Mouse (Mus musculus) limb, embryonic 13.5 days (tissue): ENCODE measurements around the gene Emc10. TPM values are rescaled to one million over a fixed set of nuclear protein-coding genes. Genes with fewer than 3 reads are reported as not detected.

Experiments
- ATAC-seq: fragments of 200-750 bp; cut with Nextera tagmentation; 2 replicates; pipeline ENCODE4 v1.8.0; 2017; ENCODE audit warnings: low read depth, moderate number of reproducible peaks, moderate TSS enrichment; ENCODE audit not compliant: low FRiP score
- H3K27ac ChIP-seq: fragments of 300-500 bp; sonication (generic); 2 replicates; pipeline ENCODE4 v1.5.1; 2015; ENCODE audit warnings: inconsistent platforms, mild to moderate bottlenecking, moderate library complexity
- H3K27me3 ChIP-seq: fragments of 300-500 bp; sonication (generic); 2 replicates; pipeline ENCODE4 v1.6.1; 2015; ENCODE audit warnings: mild to moderate bottlenecking, inconsistent platforms
- H3K36me3 ChIP-seq: fragments of 300-500 bp; sonication (generic); 2 replicates; pipeline ENCODE4 v1.6.1; 2015; ENCODE audit warnings: inconsistent platforms, mild to moderate bottlenecking, moderate library complexity
- H3K4me1 ChIP-seq: fragments of 300-500 bp; sonication (generic); 2 replicates; pipeline ENCODE4 v1.6.1; 2015; ENCODE audit warnings: inconsistent platforms
- H3K4me2 ChIP-seq: fragments of 300-500 bp; sonication (generic); replicated peaks from 2 replicates; pipeline ENCODE4 v1.6.1; 2015; ENCODE audit warnings: inconsistent platforms, mild to moderate bottlenecking, moderate library complexity
- H3K4me3 ChIP-seq: fragments of 300-500 bp; sonication (generic); 2 replicates; pipeline ENCODE4 v1.5.1; 2015; ENCODE audit warnings: moderate library complexity, mild to moderate bottlenecking, inconsistent platforms
- H3K9ac ChIP-seq: fragments of 300-500 bp; sonication (generic); 2 replicates; pipeline ENCODE4 v1.6.1; 2015; ENCODE audit warnings: mild to moderate bottlenecking, inconsistent platforms
- H3K9me3 ChIP-seq: fragments of 300-500 bp; sonication (generic); 2 replicates; pipeline ENCODE4 v1.6.1; 2016; ENCODE audit warnings: inconsistent platforms
- WGBS: fragments of 180-500 bp; shearing (Covaris S2); methylation state at CpG from one replicate; pipeline ENCODE4 v1.1.7; 2015; 5-methylcytosine and 5-hydroxymethylcytosine counted together
- polyA plus RNA-seq: library from polyadenylated mRNA; unstranded; fragments of >200 nt; fragmentation: Nextera tagmentation; extraction: Ambion mirVana; gene quantifications from 2 replicates; pipeline ENCODE4 v1.2.1, GENCODE M21; 2015

Emc10 gene
- polyA plus RNA-seq, 1 experiment from 2014 or later = 104 TPM

DNA sequence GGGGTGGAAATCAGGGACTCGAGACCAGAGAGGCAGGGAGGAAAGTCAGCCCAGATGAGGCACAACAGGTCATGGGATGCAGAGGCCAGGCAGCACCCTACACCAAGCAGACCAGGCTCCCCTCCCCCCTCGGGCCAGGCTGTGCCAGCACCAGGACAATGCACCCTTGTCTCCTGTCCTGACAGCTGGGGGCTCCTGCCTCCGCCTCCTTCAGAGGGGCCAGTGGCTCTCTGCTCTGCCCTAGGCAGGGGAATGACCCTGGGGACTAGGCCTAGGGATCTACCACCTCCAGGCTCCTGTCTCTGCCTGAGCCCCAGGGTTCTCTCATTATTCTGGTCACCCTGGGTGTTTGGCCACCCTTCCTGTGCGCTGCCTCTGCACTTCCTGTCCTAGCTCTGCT, 21.9 kb downstream of the Emc10 start:
- H3K9ac ChIP-seq = peak overlapping the region; percentile 21; the same call in 1 of the 2 replicates
- H3K27ac ChIP-seq = no peak overlapping the region
- H3K4me3 ChIP-seq = no peak overlapping the region; the same call in 1 of the 2 replicates
- 0 out of 2 replicates have a peak overlapping the region, but pooled peaks have one; percentile 9 for H3K4me2 ChIP-seq
- H3K9me3 ChIP-seq = no peaks in the 10 kb centered on the region
- H3K4me1 ChIP-seq = peaks cover 27% of the 10 kb centered on the region
- peak; percentile 42 for ATAC-seq
- WGBS = 24% methylated on average over 4 of the region's 4 CpGs
- peaks cover 8% of the 10 kb centered on the region for H3K36me3 ChIP-seq
- peaks cover 68% of the 10 kb centered on the region for H3K27me3 ChIP-seq

DNA sequence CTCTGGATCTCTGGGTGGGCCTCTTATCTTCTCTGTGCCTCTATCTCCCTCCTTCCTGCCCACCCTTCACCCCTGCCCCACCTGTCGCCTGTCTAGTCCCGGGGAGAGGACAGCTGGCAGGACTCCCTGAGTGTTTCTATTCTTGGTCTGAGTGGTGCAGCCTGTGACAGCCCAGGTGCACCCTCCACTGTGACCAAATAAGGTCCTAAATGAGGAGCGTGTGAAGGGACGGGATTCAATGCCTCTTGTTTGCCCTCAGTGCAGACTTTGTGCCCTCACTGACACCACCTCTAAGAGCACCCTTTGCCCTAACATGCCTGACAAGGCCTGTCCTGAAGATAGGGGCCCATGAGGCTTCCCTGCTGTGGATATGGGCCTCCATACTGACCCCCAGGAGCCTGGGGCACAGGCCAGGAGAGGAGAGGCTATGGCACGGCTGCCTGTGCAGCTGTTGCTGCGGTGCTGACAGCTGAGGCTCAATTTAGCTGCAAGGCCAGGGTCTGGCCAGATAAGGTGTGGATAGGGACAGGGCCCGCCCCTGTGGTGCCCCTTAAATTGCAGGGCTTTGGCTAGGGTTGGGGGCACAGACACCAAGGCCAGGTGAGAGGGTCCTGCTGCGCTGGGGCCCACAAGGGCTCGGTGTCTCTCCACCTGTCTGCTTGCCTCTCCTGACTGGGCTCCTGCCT, 23.2 kb downstream of the Emc10 start:
- no peaks in the 10 kb centered on the region for H3K9me3 ChIP-seq
- H3K4me1 ChIP-seq = peaks cover 38% of the 10 kb centered on the region
- no peak overlapping the region for H3K9ac ChIP-seq
- H3K27me3 ChIP-seq = peaks cover 55% of the 10 kb centered on the region
- H3K4me3 ChIP-seq = no peak overlapping the region
- ATAC-seq = peak; percentile 37
- H3K4me2 ChIP-seq = no peak overlapping the region
- WGBS = 57% methylated on average over 9 of the region's 9 CpGs
- peak overlapping the region; percentile 52; the same call in 1 of the 2 replicates for H3K27ac ChIP-seq
- peaks cover 9% of the 10 kb centered on the region for H3K36me3 ChIP-seq

DNA sequence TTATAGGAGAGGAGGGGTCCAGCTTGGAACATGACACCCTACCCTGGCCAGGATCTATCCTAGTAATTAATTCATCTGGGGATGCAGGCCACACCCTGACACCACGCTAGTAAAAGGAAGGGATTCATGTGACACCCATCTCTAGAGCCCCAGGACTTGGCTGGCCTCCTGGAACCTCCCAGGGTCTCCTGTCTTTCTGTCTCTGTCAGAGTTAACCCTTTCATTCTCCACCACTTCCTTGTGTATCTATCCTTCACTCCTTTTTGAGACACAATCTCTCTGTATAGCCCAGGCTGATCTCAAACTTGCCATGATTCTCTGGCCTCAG, 23.8 kb downstream of the Emc10 start:
- Histone ChIP-seq H3K27me3 (peaks cover 49% of the 10 kb centered on the region), H3K9me3 (no peaks in the 10 kb centered on the region), H3K4me1 (peaks cover 38% of the 10 kb centered on the region), H3K27ac (no peak overlapping the region), H3K4me2 (no peak overlapping the region), H3K4me3 (no peak overlapping the region), H3K36me3 (peaks cover 9% of the 10 kb centered on the region), H3K9ac (no peak overlapping the region)
- no peak for ATAC-seq
- WGBS = 14% methylated on average over 1 of the region's 1 CpGs

DNA sequence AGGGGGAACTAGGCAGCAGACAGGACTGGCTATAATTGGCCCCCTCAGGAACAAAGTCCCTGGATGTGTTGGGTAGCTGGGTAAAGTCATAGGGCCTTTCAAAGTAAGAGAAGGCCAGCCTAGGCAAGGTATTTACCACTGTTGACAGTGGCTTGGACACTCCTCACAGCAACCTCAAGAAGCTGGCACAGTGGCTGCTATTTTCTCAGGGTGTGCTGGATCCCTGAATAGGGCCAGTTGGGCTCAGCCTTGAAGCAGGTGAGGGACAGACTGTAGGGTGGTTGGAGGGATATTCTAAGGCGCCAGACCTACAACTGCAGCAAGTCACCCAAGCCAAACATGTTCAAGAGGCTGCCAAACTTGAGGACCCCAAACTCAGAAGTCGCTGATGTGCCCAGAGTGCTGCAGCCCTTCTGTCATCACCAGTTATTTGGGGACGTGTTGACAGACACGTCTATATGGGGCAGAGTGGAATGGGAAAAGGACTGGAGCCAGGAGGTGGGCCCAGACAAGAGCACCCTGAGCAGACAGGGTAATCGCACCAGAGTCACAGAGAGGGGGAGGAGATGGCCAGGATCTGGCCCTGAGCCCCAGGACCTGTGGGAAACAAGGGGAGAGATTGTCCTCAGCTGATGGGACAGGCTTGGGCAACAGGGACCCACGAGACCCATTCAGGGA, 24.3 kb downstream of the Emc10 start:
- Histone ChIP-seq H3K4me1 (peaks cover 42% of the 10 kb centered on the region), H3K27me3 (peaks cover 44% of the 10 kb centered on the region), H3K4me3 (no peak overlapping the region), H3K36me3 (peaks cover 9% of the 10 kb centered on the region), H3K27ac (peak overlapping the region; percentile 55; the same call in 1 of the 2 replicates), H3K9ac (0 out of 2 replicates have a peak overlapping the region, but pooled peaks have one; percentile 8), H3K9me3 (no peaks in the 10 kb centered on the region), H3K4me2 (no peak overlapping the region)
- ATAC-seq = no peak
- 41% methylated on average over 6 of the region's 6 CpGs for WGBS

DNA sequence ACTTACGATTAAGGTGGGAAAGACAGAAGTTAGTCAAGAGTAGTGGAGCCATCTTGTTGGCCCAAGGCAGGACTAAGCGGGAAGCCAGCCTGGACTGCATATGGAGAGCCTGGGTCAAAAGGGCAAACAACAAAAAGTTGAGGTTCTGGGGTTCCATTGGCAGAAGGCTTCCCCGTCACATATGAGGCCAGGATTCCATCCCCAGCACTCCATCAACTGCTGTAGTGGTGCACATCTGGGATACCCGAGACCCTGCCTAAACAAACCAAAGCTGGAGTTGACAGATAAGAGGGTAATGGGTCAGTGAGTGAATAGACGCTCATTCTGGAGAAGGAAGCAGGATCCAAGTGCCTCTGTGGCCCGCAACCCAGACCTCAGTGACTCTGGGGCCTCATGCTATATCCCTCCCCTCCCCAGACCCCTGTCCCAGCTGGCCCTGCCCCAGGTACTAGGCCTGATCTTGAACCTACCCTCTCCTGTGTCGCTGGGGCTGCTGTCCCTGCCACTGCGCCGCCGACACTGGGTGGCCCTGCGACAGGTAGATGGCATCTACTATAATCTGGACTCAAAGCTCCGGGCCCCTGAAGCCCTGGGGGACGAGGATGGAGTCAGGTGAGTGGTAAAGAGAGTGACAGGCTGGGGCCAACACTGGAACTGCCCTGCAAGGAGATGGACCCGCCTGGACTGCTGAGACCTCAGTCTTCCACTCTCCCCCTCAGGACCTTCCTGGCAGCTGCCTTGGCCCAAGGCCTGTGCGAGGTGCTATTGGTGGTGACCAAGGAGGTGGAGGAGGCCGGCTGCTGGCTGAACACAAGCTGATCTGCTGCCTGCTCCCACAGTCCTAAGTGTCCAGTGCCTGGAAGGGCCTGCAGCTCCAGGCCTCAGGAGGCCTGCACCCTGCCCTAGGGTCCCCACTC, 25.4 kb downstream of the Emc10 start:
- ATAC-seq = no peak
- H3K27me3 ChIP-seq = peaks cover 34% of the 10 kb centered on the region
- no peak overlapping the region; the same call in 1 of the 2 replicates for H3K27ac ChIP-seq
- WGBS = 89% methylated on average over 16 of the region's 16 CpGs
- no peaks in the 10 kb centered on the region for H3K9me3 ChIP-seq
- no peak overlapping the region for H3K4me2 ChIP-seq
- H3K9ac ChIP-seq = peak overlapping the region; percentile 31; the same call in 1 of the 2 replicates
- no peak overlapping the region for H3K4me3 ChIP-seq
- H3K36me3 ChIP-seq = peaks cover 9% of the 10 kb centered on the region
- H3K4me1 ChIP-seq = peaks cover 42% of the 10 kb centered on the region

DNA sequence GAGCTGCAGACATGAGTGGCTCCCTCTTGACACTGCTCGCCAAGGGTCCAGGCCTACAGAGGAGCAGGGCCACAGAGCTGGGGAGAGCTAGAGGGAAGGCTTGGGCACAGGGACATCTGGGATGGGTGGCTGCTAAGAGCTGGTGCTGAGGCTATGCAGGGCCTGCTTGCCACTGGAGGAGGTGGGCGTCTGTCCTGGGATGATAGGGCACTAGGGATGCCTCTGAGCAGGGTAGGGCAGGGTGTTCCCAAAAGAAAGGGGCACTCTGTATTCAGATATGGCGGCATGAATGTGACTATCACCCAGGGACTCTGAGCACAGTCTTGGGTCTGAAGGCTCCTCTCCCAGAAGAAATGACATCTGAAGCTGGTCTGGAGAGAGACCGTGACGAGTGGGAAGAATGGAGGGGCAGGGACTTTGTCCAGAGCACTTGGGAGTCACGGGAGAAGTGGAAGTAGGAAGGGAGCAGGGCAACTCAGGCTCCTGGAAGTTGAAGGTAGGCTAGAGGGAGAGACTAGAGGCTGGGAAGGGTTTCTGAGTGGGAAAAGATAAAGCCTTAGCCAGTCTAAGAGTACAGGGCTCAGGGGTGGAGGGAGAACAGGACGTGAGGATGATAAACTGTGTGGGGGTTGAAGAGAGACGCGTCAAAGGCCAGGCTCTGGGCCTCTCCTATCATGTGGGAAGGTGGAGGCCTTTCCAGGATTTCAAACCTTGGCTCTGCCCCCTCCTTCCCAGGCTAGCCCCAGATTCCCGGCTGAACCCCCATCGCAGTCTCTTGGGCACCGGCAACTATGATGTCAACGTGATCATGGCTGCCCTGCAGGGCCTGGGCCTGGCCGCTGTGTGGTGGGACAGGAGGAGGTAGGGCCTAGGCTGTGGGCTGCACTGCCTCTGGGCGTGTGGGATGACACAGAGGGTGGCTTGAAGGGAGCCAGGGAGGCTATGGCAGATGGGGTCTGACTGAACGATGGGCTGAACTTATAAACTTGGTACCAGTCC, 26.4 kb downstream of the Emc10 start:
- no peak overlapping the region for H3K4me2 ChIP-seq

DNA sequence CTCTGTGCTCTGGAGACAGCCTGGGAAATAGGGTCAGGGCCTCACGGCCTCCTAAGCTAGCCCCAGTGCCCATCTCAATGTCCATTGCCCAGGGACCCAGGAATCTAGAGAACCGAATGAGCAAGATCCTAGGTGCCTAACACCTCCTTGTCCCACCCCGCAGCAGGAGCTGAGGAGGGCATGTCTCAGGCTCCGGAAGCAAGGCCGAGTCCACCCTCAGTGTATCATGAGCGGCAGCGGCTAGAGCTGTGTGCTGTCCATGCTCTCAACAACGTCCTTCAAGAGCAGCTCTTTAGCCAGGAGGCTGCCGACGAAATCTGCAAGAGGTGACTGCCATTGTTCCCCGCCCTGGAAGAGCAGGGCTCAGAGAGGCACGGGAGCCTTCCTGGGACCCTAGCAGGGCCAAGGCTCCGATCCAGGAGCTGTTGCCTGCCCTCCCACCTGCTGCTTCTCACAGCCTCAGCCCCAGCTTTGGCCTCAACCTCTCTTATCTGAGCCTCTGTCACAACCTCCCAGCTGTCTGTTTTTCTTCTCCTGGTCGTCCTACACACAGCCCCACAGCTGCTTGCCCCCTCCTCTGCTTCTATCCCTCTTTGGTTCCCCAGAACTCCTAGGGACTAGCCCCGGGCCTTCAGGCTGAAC, 27.6 kb downstream of the Emc10 start:
- H3K9me3 ChIP-seq = no peaks in the 10 kb centered on the region
- ATAC-seq = no peak
- peaks cover 9% of the 10 kb centered on the region for H3K36me3 ChIP-seq
- 73% methylated on average over 15 of the region's 15 CpGs for WGBS
- H3K27me3 ChIP-seq = peaks cover 34% of the 10 kb centered on the region
- H3K4me2 ChIP-seq = peak overlapping the region; percentile 77
- H3K27ac ChIP-seq = no peak overlapping the region
- H3K4me1 ChIP-seq = peaks cover 35% of the 10 kb centered on the region
- peak overlapping the region; percentile 70 for H3K4me3 ChIP-seq
- H3K9ac ChIP-seq = peak overlapping the region; percentile 81

More for the DNA sequence above, 26.4 kb downstream of the Emc10 start:
- Histone ChIP-seq H3K27ac (no peak overlapping the region), H3K9ac (no peak overlapping the region), H3K9me3 (no peaks in the 10 kb centered on the region), H3K36me3 (peaks cover 9% of the 10 kb centered on the region), H3K4me3 (0 out of 2 replicates have a peak overlapping the region, but pooled peaks have one; percentile 70), H3K27me3 (peaks cover 34% of the 10 kb centered on the region), H3K4me1 (peaks cover 42% of the 10 kb centered on the region)
- ATAC-seq = no peak
- WGBS = 90% methylated on average over 16 of the region's 16 CpGs

DNA sequence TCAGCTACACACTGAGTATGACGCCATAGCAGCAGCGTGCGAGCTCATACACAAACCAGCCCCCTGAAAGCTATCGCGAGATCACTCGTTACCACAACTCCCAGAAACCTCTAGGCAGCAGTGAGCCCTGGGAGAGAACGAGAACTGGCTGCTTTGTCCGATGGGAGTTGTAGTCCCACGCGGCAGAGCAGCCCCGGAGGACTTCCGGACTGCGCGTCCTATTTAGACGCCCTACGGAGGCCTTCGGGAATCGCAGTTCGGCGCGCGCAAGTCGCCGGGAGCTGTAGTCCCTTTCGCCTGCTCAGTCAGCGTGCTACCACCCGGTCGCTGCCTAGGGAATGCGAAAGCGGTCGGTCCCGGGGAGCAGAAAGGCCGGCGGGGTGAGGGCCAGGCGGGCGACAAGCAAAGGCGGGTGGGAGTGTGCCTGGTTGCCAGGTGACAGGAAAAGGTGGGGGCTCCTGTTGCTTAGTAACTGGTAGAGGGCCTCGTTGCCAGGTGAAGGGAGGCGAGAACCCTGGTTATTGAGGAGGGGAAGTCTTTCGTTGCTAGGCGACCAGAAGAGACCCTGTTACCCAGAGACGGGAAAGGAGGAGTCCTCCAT, 28.4 kb downstream of the Emc10 start, which contains the start of gene Josd2:
TSS of gene Josd2 (plus strand) at position 170 of the 601 bp plus-strand sequence.
- Histone ChIP-seq H3K9me3 (no peaks in the 10 kb centered on the region), H3K4me2 (peak within 1 kb of the TSS; percentile 77), H3K4me3 (peak within 1 kb of the TSS; percentile 70), H3K36me3 (peaks cover 9% of the 10 kb centered on the region), H3K27me3 (peaks cover 37% of the 10 kb centered on the region), H3K9ac (peak within 1 kb of the TSS; percentile 81), H3K27ac (peak within 1 kb of the TSS; percentile 61; the same call in 1 of the 2 replicates), H3K4me1 (peaks cover 31% of the 10 kb centered on the region)
- peak; percentile 96 for ATAC-seq
- WGBS = under 1% methylated on average over 42 of the region's 42 CpGs

DNA sequence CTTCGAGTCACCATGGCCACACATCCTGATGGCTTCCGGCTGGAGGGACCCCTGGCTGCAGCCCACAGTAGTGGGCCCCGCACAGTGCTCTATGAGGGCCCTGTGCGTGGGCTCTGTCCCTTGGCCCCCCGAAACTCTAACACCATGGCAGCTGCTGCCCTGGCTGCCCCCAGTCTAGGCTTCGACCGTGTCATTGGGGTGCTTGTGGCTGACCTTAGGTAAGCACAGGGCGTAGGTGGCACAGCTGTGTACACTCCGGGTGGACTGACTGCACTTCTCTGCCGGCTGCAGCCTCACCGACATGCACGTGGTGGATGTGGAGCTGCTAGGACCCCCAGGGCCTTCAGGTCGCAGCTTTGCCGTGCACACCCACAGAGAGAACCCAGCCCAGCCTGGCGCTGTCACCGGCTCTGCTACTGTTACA, 29.4 kb downstream of the Emc10 start:
- peaks cover 9% of the 10 kb centered on the region for H3K36me3 ChIP-seq
- no peaks in the 10 kb centered on the region for H3K9me3 ChIP-seq
- H3K9ac ChIP-seq = no peak overlapping the region; the same call in 1 of the 2 replicates
- peaks cover 41% of the 10 kb centered on the region for H3K27me3 ChIP-seq
- peak overlapping the region; percentile 70; the same call in 1 of the 2 replicates for H3K4me3 ChIP-seq
- ATAC-seq = no peak
- H3K4me1 ChIP-seq = peaks cover 29% of the 10 kb centered on the region
- H3K4me2 ChIP-seq = peak overlapping the region; percentile 77
- no peak overlapping the region for H3K27ac ChIP-seq
- 89% methylated on average over 16 of the region's 16 CpGs for WGBS
